Mouse (Mus musculus) liver, adult 2 months (tissue): Measurements from ENCODE around the gene Tph2. TPM values are rescaled to one million over a fixed set of nuclear protein-coding genes. Genes with fewer than 3 reads are reported as not detected.

Experiments used
- DNase-seq: peaks from one replicate; pipeline ENCODE4 v3.0.0-alpha.2; 2011; ENCODE audit warnings: low read depth, low spot score; ENCODE audit errors: extremely low read depth
- H3K27ac ChIP-seq: fragments of 200-500 bp; replicated peaks from 2 replicates; pipeline ENCODE4 v1.5.1; 2012; ENCODE audit warnings: low read depth, mild to moderate bottlenecking, control low read depth, inconsistent platforms, low read length; ENCODE audit not compliant: insufficient read depth
- H3K27me3 ChIP-seq: fragments of 200-500 bp; 2 replicates; pipeline ENCODE4 v1.6.1; 2012; ENCODE audit warnings: mild to moderate bottlenecking, moderate library complexity, low read length, inconsistent platforms; ENCODE audit not compliant: control insufficient read depth, insufficient read depth
- H3K36me3 ChIP-seq: fragments of 200-500 bp; 2 replicates; pipeline ENCODE4 v1.6.1; 2012; ENCODE audit warnings: low read length, inconsistent platforms; ENCODE audit not compliant: control insufficient read depth, insufficient read depth
- H3K4me1 ChIP-seq: fragments of 200-500 bp; 2 replicates; pipeline ENCODE4 v1.6.1; 2011; ENCODE audit warnings: low read length; ENCODE audit not compliant: control insufficient read depth, insufficient read depth
- H3K4me3 ChIP-seq: fragments of 200-500 bp; 2 replicates; pipeline ENCODE4 v1.5.1; 2011; ENCODE audit warnings: low read depth, mild to moderate bottlenecking, control low read depth, low read length, moderate library complexity; ENCODE audit not compliant: insufficient read depth
- H3K79me2 ChIP-seq: fragments of 200-500 bp; 2 replicates; pipeline ENCODE4 v1.6.1; 2012; ENCODE audit warnings: inconsistent platforms, mild to moderate bottlenecking, low read length, moderate library complexity; ENCODE audit not compliant: control insufficient read depth, insufficient read depth
- H3K9ac ChIP-seq: fragments of 200-500 bp; 2 replicates; pipeline ENCODE4 v1.6.1; 2012; ENCODE audit warnings: low read depth, mild to moderate bottlenecking, control low read depth, inconsistent platforms, low read length
- CTCF ChIP-seq: fragments of 200-500 bp; IDR thresholded peaks from 2 replicates; pipeline ENCODE4 v1.5.1; 2011; ENCODE audit warnings: low read depth, low read length, control low read depth
- POLR2A ChIP-seq: fragments of 200-500 bp; IDR thresholded peaks from 2 replicates; pipeline ENCODE4 v1.6.1; 2011; ENCODE audit warnings: low read length, control low read depth; ENCODE audit not compliant: insufficient read depth; ENCODE audit errors: extremely low read depth
- WGBS: fragments of 180-500 bp; shearing (Covaris S2); methylation state at CpG from one replicate; pipeline ENCODE4 v1.1.7; 2018; 5-methylcytosine and 5-hydroxymethylcytosine counted together
- polyA plus RNA-seq: library from polyadenylated mRNA; depleted of rRNA; stranded (reverse); fragments of >200 nt; gene quantifications from 2 replicates; pipeline ENCODE4 v1.2.3, GENCODE M21; 2012
- total RNA-seq: library from RNA; depleted of rRNA; stranded (reverse); fragments of >200 nt; gene quantifications from 2 replicates; pipeline ENCODE4 v1.2.3, GENCODE M21; 2014

The Tph2 gene
- total and polyA plus RNA-seq, 2 experiments, result not detected

DNA sequence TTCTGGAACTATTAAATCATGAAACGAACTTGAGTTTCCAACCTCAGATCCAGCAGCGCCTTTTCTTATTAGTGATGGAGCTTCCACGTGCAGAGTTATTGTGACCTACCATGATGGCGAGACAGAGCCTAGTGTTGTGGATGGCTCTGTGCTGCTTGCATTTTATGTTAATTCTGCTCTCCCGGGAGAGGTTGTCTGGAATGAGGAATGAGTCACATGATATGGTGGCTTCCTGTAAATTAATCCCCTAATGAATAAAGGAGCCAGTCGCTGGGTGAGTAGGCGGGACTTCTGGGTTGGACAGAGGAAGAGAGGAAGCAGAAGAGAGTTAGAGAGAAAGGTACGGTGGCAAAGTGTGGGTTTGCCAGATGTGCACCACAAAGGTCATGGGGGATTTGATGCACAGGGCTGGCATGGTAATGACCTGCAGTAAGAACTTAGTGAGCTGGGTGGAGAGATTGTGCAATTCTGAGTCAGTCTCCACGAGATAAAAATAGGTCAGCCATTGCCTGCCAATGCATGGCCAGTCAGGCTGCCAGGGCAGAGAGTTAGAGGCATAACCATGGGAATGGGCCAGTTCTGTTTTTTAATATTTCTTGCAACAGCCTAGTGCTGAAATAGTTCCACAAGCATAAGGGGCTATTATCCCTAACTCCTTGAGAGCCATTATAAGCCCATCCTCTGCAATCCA is 84.8 kb downstream of the Tph2 start:
- 70% methylated on average over 9 of the region's 9 CpGs for WGBS
- no peaks in the 10 kb centered on the region for H3K36me3 ChIP-seq

DNA sequence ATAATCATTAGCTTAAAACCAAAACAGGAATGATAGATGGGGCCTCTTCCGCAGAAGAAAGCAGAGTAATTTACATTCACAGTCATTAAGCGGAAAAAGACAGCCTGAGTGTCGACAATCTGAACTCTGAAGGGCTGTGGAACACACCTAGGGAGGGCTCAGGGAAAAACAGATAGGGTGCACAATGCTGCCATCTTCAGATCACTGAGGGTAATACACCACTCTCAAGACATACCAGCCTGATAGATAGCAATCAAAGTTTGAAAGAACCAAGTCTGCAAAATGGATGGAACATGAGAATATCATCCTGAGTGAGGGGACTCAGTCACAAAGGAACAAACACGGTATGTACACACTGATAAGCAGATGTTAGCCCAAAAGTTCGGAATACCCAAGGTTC is 87.7 kb downstream of the Tph2 start:
- H3K4me3 ChIP-seq, result no peak overlapping the region
- WGBS, result 19% methylated on average over 5 of the region's 5 CpGs
- no peaks in the 10 kb centered on the region for H3K27me3 ChIP-seq
- DNase-seq, result peak; percentile 44
- H3K27ac ChIP-seq, result no peak overlapping the region
- no peak overlapping the region for H3K9ac ChIP-seq
- no peaks in the 10 kb centered on the region for H3K79me2 ChIP-seq
- TF ChIP-seq POLR2A, result no peak
- TF ChIP-seq CTCF, result peak; percentile 41
- no peaks in the 10 kb centered on the region for H3K36me3 ChIP-seq
- H3K4me1 ChIP-seq, result no peaks in the 10 kb centered on the region

More for the DNA sequence above, 84.8 kb downstream of the Tph2 start:
- no peak overlapping the region for H3K9ac ChIP-seq
- no peak overlapping the region for H3K4me3 ChIP-seq
- DNase-seq, result peak; percentile 66
- H3K4me1 ChIP-seq, result no peaks in the 10 kb centered on the region
- no peaks in the 10 kb centered on the region for H3K79me2 ChIP-seq
- no peak overlapping the region for H3K27ac ChIP-seq
- no peaks in the 10 kb centered on the region for H3K27me3 ChIP-seq
- TF ChIP-seq CTCF, result no peak
- no peak for TF ChIP-seq POLR2A

DNA sequence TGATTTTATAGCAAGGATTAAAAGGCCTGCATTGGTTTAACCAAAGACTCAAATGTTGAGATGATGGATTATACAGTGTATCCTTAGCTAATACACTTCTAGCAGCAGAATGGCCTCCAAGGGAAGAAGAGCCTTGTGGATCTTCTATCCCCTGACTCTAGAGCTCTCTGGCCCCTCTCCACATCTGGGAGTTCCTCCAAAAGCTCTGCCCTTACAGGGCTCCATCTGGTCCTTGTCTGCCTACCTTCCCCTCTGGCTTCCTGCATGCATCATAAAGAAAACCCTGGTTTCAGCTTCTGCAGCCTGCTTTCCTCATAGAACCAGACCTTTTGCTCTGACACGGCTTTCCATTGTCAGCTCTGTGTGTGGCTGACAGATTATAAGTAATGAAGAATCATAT is 88.6 kb downstream of the Tph2 start:
- no peaks in the 10 kb centered on the region for H3K4me1 ChIP-seq
- TF ChIP-seq CTCF (no peak), POLR2A (no peak)
- H3K79me2 ChIP-seq, result no peaks in the 10 kb centered on the region
- H3K9ac ChIP-seq, result no peak overlapping the region
- no peak overlapping the region for H3K4me3 ChIP-seq
- WGBS, result 53% methylated on average over 1 of the region's 1 CpGs
- no peak overlapping the region for H3K27ac ChIP-seq
- no peaks in the 10 kb centered on the region for H3K36me3 ChIP-seq
- DNase-seq, result no peak
- H3K27me3 ChIP-seq, result no peaks in the 10 kb centered on the region

DNA sequence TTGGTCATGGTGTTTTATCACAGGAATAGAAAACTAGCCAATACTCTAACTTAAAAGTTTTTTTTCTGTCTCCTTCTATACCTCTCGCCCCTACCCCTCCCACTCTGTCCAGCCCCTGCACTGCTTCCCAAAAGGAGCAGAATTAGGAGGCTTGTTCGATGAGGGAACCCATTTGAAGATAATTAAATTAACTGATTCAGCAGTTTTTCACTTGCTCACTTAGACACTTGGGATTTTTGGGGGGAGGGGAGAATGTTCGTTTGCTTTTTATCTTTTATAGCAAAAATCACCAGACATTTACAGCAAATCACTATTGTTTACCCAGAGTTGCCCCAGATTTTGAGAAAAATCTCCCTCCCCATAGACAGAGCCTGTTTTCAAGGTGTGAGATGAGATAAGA is 106.6 kb downstream of the Tph2 start:
- Histone ChIP-seq H3K27ac (no peak overlapping the region), H3K27me3 (no peaks in the 10 kb centered on the region), H3K4me3 (no peak overlapping the region), H3K36me3 (no peaks in the 10 kb centered on the region), H3K4me1 (no peaks in the 10 kb centered on the region), H3K79me2 (no peaks in the 10 kb centered on the region), H3K9ac (no peak overlapping the region)
- WGBS, result 71% methylated on average over 3 of the region's 3 CpGs
- no peak for DNase-seq
- TF ChIP-seq POLR2A, result no peak
- TF ChIP-seq CTCF, result no peak

DNA sequence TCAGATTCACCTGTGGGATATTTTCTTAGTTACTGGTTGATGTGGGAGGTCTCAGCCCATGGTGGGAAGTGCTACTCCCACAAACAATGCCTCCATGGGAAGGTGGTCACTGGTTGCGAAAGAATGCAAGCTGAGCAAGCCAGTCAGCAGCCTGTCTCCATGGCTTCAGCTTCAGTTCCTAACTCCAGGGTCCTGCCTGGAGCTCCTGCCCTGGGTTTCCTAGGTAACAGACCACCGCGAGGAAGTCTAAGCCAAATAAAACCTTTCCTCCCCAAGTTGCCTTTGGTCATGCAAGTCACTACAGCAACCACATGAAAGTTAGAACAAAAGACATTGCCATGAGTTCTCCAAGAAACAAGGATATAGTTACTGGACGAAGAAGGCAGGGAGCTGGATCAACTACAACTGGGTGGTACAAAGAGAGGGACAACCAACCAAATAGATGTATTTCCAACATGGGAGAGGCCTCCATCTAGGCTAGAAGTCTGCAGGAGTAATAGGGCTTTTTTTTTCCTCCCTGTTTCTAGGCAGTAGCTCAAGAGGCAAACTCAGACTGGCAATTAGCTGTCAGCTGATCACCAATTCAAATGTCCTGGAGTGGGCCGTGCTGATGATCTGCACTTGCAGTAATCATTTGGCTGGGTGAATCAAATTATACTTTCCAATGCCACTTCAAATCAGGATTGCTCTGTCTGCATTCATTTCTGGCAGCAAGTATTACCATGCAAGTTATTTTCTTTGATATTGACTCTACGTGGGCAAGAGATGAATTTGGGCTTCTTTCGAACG is 115.5 kb downstream of the Tph2 start:
- TF ChIP-seq POLR2A (no peak), CTCF (no peak)
- Histone ChIP-seq H3K79me2 (no peaks in the 10 kb centered on the region), H3K9ac (no peak overlapping the region), H3K4me3 (no peak overlapping the region), H3K27me3 (no peaks in the 10 kb centered on the region), H3K36me3 (no peaks in the 10 kb centered on the region), H3K4me1 (no peaks in the 10 kb centered on the region), H3K27ac (no peak overlapping the region)
- WGBS, result 86% methylated on average over 8 of the region's 8 CpGs
- DNase-seq, result no peak

DNA sequence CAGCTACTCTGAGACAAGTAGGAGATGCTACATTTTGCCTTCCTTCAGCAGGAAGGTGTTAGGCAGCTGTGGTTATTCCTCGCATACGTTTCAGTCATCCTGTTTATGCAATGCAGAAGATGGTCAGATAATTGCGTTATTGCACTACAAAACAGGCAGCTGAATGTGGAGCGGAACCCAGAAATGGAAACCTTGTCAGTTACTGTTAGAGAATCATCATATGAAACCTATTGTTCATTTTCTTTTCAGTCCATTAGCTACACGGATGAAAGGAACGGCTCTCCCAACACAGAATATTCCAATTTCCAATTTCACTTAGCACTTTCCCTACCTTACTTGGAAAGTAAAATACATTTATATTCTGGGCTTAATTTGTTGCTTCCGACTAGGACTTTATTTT is 120.9 kb downstream of the Tph2 start:
- TF ChIP-seq CTCF (no peak), POLR2A (no peak)
- Histone ChIP-seq H3K79me2 (no peaks in the 10 kb centered on the region), H3K9ac (no peak overlapping the region), H3K4me1 (no peaks in the 10 kb centered on the region), H3K4me3 (no peak overlapping the region), H3K27me3 (no peaks in the 10 kb centered on the region), H3K27ac (no peak overlapping the region), H3K36me3 (no peaks in the 10 kb centered on the region)
- 87% methylated on average over 7 of the region's 7 CpGs for whole genome bisulfite sequencing
- no peak for DNase-seq
